Mouse (Mus musculus): Measurements from ENCODE around the gene Zfr. TPM values are rescaled to one million over a fixed set of nuclear protein-coding genes. Genes with fewer than 3 reads are reported as not detected.
"Not testable (repeated sequence)": the region's sequence is repeated elsewhere in the genome, so short reads cannot be mapped to it uniquely, and the experiment has no call there.

Zfr gene
- polyA plus RNA-seq, 1 experiment: 124 TPM

- Histone ChIP-seq H3K27me3 (ENCODE audit: control insufficient read depth, insufficient read depth, low read length, poor library complexity, severe bottlenecking) (no peaks in the 10 kb centered on the region), H3K36me3 (ENCODE audit: control insufficient read depth, insufficient read depth, low read length, poor library complexity, severe bottlenecking) (peaks cover 3% of the 10 kb centered on the region; the same call in 1 of the 2 replicates), H3K9ac (ENCODE audit: low read depth, poor library complexity, severe bottlenecking) (peak overlapping the region; percentile 98), H3K27ac (ENCODE audit: insufficient read depth, low read length) (no peak overlapping the region), H3K9me3 (replicated peaks; ENCODE audit: control insufficient read depth, insufficient read depth, low read length, poor library complexity, severe bottlenecking) (no peaks in the 10 kb centered on the region), H3K4me3 (ENCODE audit: low read depth, low read length) (peak overlapping the region; percentile 98), H3K4me1 (ENCODE audit: control insufficient read depth, insufficient read depth, low read length) (peaks cover 3% of the 10 kb centered on the region)
- TF ChIP-seq POLR2A (IDR thresholded peaks at IDR 0.05; ENCODE audit: insufficient read depth, low read length) (no peak), EP300 (IDR thresholded peaks at IDR 0.05; ENCODE audit: insufficient read depth, low read depth, low read length) (no peak), CTCF (IDR thresholded peaks at IDR 0.05; ENCODE audit: low read depth, low read length) (no peak)
These were observed 1.5 kb downstream of the Zfr start for GRCm38 (mm10) chr15:12119129-12119466.

DNA sequence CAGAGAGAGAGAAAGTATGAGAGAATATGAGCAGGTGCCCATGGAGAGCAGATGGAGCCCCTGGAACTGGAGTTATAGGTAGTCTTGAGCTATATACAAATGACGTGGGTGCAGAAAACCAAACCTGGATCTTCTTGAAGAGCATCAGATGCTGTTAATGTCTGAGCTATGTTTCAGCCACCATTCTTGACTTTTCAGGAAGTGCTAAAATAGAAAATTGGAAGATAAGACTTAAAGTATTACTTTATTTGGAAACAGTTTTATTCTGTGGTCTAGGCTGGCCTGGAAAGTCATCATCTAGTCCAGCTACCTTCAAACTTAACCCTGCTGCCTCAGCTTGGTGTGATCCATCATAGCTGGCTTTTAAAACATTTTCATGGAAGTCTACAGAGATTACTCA lies 7.3 kb downstream of the Zfr start:
- peaks cover 6% of the 10 kb centered on the region for H3K36me3 ChIP-seq (ENCODE audit: control insufficient read depth, insufficient read depth, low read length, poor library complexity, severe bottlenecking)
- H3K4me3 ChIP-seq (ENCODE audit: low read depth, low read length): no peak overlapping the region
- TF ChIP-seq POLR2A (IDR thresholded peaks at IDR 0.05; ENCODE audit: insufficient read depth, low read length) (no peak), CTCF (IDR thresholded peaks at IDR 0.05; ENCODE audit: low read depth, low read length) (no peak), EP300 (IDR thresholded peaks at IDR 0.05; ENCODE audit: insufficient read depth, low read depth, low read length) (no peak)

DNA sequence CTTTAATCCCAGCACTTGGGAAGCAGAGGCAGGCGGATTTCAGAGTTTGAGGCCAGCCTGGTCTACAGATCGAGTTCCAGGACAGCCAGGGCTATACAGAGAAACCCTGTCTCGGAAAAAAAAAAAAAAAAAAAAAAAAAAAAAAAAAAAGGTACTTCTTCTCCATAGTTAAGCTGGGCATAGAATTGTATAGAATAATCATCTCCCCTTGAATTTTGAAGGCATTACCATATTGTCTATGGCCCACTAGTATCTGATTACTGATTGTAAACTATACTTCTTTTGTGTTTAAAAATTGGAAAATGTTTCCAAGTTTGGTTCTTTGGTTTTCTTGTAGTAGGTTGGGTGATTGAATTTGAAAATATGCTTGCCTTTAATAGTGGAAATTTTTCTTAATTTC lies 13.2 kb downstream of the Zfr start:
- H3K27ac ChIP-seq (ENCODE audit: insufficient read depth, low read length); H3K9ac ChIP-seq (ENCODE audit: low read depth, poor library complexity, severe bottlenecking); H3K4me3 ChIP-seq (ENCODE audit: low read depth, low read length); H3K9me3 ChIP-seq (replicated peaks; ENCODE audit: control insufficient read depth, insufficient read depth, low read length, poor library complexity, severe bottlenecking); H3K36me3 ChIP-seq (ENCODE audit: control insufficient read depth, insufficient read depth, low read length, poor library complexity, severe bottlenecking); H3K27me3 ChIP-seq (ENCODE audit: control insufficient read depth, insufficient read depth, low read length, poor library complexity, severe bottlenecking); H3K4me1 ChIP-seq (ENCODE audit: control insufficient read depth, insufficient read depth, low read length): not testable (repeated sequence)

More for the DNA sequence above, 7.3 kb downstream of the Zfr start:
- H3K9me3 ChIP-seq (replicated peaks; ENCODE audit: control insufficient read depth, insufficient read depth, low read length, poor library complexity, severe bottlenecking): no peaks in the 10 kb centered on the region
- H3K9ac ChIP-seq (ENCODE audit: low read depth, poor library complexity, severe bottlenecking): no peak overlapping the region
- H3K27ac ChIP-seq (ENCODE audit: insufficient read depth, low read length): no peak overlapping the region
- H3K4me1 ChIP-seq (ENCODE audit: control insufficient read depth, insufficient read depth, low read length): no peaks in the 10 kb centered on the region
- H3K27me3 ChIP-seq (ENCODE audit: control insufficient read depth, insufficient read depth, low read length, poor library complexity, severe bottlenecking): no peaks in the 10 kb centered on the region

DNA sequence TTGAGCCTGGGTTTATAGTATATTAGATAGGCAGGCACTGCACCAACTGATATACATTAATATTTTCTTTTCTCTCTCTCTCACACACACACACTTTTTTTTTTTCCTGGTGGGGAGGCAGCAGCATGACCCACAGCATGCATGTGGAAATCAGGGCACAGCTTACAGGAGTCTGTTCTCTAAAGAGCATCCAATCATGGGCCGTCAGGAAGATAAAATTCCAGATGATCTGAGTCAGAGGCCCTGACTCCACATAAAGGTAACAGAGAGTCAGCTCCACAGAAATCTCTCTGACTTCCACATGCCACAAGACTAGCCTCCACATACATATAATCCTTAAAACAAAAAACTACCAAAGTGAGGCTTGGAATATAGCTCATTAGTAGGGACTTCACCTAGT lies 16.9 kb downstream of the Zfr start:
- no peak for TF ChIP-seq CTCF (IDR thresholded peaks at IDR 0.05; ENCODE audit: low read depth, low read length)
- no peak for TF ChIP-seq POLR2A (IDR thresholded peaks at IDR 0.05; ENCODE audit: insufficient read depth, low read length)
- H3K36me3 ChIP-seq (ENCODE audit: control insufficient read depth, insufficient read depth, low read length, poor library complexity, severe bottlenecking): peaks cover 4% of the 10 kb centered on the region; the same call in 1 of the 2 replicates
- no peak overlapping the region for H3K4me3 ChIP-seq (ENCODE audit: low read depth, low read length)
- no peaks in the 10 kb centered on the region for H3K27me3 ChIP-seq (ENCODE audit: control insufficient read depth, insufficient read depth, low read length, poor library complexity, severe bottlenecking)
- H3K27ac ChIP-seq (ENCODE audit: insufficient read depth, low read length): no peak overlapping the region
- no peaks in the 10 kb centered on the region for H3K9me3 ChIP-seq (replicated peaks; ENCODE audit: control insufficient read depth, insufficient read depth, low read length, poor library complexity, severe bottlenecking)
- no peak overlapping the region for H3K9ac ChIP-seq (ENCODE audit: low read depth, poor library complexity, severe bottlenecking)
- no peaks in the 10 kb centered on the region for H3K4me1 ChIP-seq (ENCODE audit: control insufficient read depth, insufficient read depth, low read length)

DNA sequence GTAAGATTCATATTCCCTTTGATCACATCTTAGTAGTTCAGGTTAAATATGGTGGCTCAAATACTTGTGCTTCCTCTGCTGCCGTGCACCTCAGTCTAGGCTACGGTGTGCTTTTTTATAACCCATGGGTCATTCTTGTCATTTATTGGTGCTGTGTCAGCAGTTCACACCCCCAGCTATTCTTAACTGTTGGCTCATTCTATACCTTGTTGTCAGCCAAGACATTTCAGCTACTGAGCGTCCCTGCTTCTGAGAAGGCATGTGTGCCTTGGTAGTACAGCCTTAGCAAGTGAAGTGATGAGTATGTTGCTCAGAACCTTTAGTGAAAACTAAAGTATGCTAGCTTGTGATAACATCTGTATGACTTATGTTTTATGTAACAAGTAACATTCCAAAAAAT lies 17.7 kb downstream of the Zfr start:
- Histone ChIP-seq H3K9ac (ENCODE audit: low read depth, poor library complexity, severe bottlenecking) (no peak overlapping the region), H3K9me3 (replicated peaks; ENCODE audit: control insufficient read depth, insufficient read depth, low read length, poor library complexity, severe bottlenecking) (no peaks in the 10 kb centered on the region), H3K27me3 (ENCODE audit: control insufficient read depth, insufficient read depth, low read length, poor library complexity, severe bottlenecking) (no peaks in the 10 kb centered on the region), H3K4me1 (ENCODE audit: control insufficient read depth, insufficient read depth, low read length) (no peaks in the 10 kb centered on the region), H3K36me3 (ENCODE audit: control insufficient read depth, insufficient read depth, low read length, poor library complexity, severe bottlenecking) (peaks cover 4% of the 10 kb centered on the region; the same call in 1 of the 2 replicates), H3K4me3 (ENCODE audit: low read depth, low read length) (no peak overlapping the region), H3K27ac (ENCODE audit: insufficient read depth, low read length) (no peak overlapping the region)
- no peak for TF ChIP-seq POLR2A (IDR thresholded peaks at IDR 0.05; ENCODE audit: insufficient read depth, low read length)
- no peak for TF ChIP-seq EP300 (IDR thresholded peaks at IDR 0.05; ENCODE audit: insufficient read depth, low read depth, low read length)
- TF ChIP-seq CTCF (IDR thresholded peaks at IDR 0.05; ENCODE audit: low read depth, low read length): no peak

DNA sequence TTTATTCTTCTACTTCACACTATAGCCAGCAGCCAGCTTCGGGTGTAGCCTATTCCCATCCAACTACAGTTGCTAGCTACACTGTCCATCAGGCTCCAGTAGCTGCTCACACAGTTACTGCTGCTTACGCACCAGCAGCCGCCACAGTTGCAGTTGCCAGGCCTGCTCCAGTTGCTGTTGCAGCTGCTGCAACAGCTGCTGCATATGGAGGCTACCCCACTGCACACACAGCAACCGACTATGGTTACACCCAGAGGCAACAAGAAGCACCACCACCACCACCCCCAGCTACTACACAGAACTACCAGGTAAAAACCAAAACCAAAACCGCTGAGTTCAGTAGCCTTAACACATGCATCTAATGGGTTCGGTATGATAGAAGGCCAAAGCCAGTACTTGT lies 18.7 kb downstream of the Zfr start:
- H3K27me3 ChIP-seq (ENCODE audit: control insufficient read depth, insufficient read depth, low read length, poor library complexity, severe bottlenecking): no peaks in the 10 kb centered on the region
- peaks cover 9% of the 10 kb centered on the region for H3K36me3 ChIP-seq (ENCODE audit: control insufficient read depth, insufficient read depth, low read length, poor library complexity, severe bottlenecking)
- no peak overlapping the region for H3K27ac ChIP-seq (ENCODE audit: insufficient read depth, low read length)
- H3K9me3 ChIP-seq (replicated peaks; ENCODE audit: control insufficient read depth, insufficient read depth, low read length, poor library complexity, severe bottlenecking): no peaks in the 10 kb centered on the region
- no peaks in the 10 kb centered on the region for H3K4me1 ChIP-seq (ENCODE audit: control insufficient read depth, insufficient read depth, low read length)
- no peak overlapping the region for H3K4me3 ChIP-seq (ENCODE audit: low read depth, low read length)
- H3K9ac ChIP-seq (ENCODE audit: low read depth, poor library complexity, severe bottlenecking): no peak overlapping the region
- no peak for TF ChIP-seq POLR2A (IDR thresholded peaks at IDR 0.05; ENCODE audit: insufficient read depth, low read length)
- no peak for TF ChIP-seq CTCF (IDR thresholded peaks at IDR 0.05; ENCODE audit: low read depth, low read length)
- no peak for TF ChIP-seq EP300 (IDR thresholded peaks at IDR 0.05; ENCODE audit: insufficient read depth, low read depth, low read length)
